Mouse (Mus musculus): Measurements from ENCODE around the gene Rgs9. TPM values are rescaled to one million over a fixed set of nuclear protein-coding genes. Genes with fewer than 3 reads are reported as not detected.
A peak's percentile ranks its signal among the peaks of the same experiment; 100 is the strongest.

The Rgs9 gene
- polyA plus RNA-seq, 1 experiment from 2014 or later = 3.0 TPM

GRCm38 (mm10) chr11:109266161-109266910 lies 31.6 kb downstream of the Rgs9 start:
- TF ChIP-seq CTCF (IDR thresholded peaks at IDR 0.05) (no peak), EP300 (IDR thresholded peaks at IDR 0.05) (no peak)
- ATAC-seq (no peak), DNase-seq (ENCODE audit: low spot score) (no peak)

DNA sequence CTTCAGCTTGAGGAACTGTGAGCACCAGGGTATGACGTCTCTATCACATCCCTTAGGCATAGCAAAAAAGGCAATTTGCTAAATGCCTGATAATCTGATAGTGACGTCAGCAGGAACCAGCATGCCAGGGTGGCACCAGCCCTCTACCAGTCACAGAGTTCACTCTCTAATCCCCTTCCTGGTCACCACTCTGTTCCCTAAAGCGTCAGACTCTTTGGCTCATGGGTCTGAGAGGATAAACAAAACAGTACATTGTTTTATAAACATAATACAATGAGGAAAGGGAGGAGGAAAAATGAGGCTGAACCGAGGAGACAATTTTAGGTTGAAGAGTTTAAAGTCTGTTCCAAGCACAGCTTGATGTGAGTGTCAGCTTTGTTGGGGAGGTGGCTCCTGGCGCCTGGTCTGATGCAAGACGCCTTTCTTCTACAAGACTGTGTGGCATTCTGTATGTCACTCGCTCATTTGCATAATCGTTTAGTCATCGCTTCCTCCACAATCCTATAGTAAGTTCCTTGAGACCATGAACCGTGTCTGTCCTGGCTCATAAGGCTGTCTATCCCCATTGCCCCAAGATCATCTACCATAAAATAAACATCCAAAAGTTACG lies 33.7 kb downstream of the Rgs9 start:
- Histone ChIP-seq H3K4me2 (replicated peaks; ENCODE audit: low read depth, low read length) (no peak overlapping the region), H3K9ac (replicated peaks; ENCODE audit: low read depth) (no peak overlapping the region), H3K4me1 (ENCODE audit: insufficient read depth, low read depth, low read length) (no peaks in the 10 kb centered on the region), H3K4me3 (ENCODE audit: low read depth, low read length) (no peak overlapping the region), H3K9me3 (ENCODE audit: low read length) (no peaks in the 10 kb centered on the region), H3K36me3 (ENCODE audit: insufficient read depth, low read length) (no peaks in the 10 kb centered on the region), H3K27ac (ENCODE audit: low read length) (no peak overlapping the region), H3K27me3 (replicated peaks; ENCODE audit: insufficient read depth, low read length) (no peaks in the 10 kb centered on the region)
- peak; percentile 93 for ATAC-seq
- TF ChIP-seq CTCF (IDR thresholded peaks at IDR 0.05) (no peak), EP300 (IDR thresholded peaks at IDR 0.05) (peak; percentile 85)
- WGBS = 53% methylated on average over 11 of the region's 11 CpGs
- DNase-seq (ENCODE audit: low spot score) = peak; percentile 75

More at GRCm38 (mm10) chr11:109266161-109266910, 31.6 kb downstream of the Rgs9 start:
- Histone ChIP-seq H3K27ac (ENCODE audit: low read length) (no peak overlapping the region), H3K4me3 (ENCODE audit: low read depth, low read length) (no peak overlapping the region), H3K9me3 (ENCODE audit: low read length) (no peaks in the 10 kb centered on the region), H3K36me3 (ENCODE audit: insufficient read depth, low read length) (no peaks in the 10 kb centered on the region), H3K4me1 (ENCODE audit: insufficient read depth, low read depth, low read length) (no peaks in the 10 kb centered on the region), H3K9ac (replicated peaks; ENCODE audit: low read depth) (no peak overlapping the region), H3K4me2 (replicated peaks; ENCODE audit: low read depth, low read length) (no peak overlapping the region), H3K27me3 (replicated peaks; ENCODE audit: insufficient read depth, low read length) (no peaks in the 10 kb centered on the region)
- 56% methylated on average over 12 of the region's 12 CpGs for WGBS

GRCm38 (mm10) chr11:109260561-109260960 lies 37.4 kb downstream of the Rgs9 start:
- H3K4me2 ChIP-seq (replicated peaks; ENCODE audit: low read depth, low read length) = no peak overlapping the region
- TF ChIP-seq EP300 (IDR thresholded peaks at IDR 0.05) = no peak
- TF ChIP-seq CTCF (IDR thresholded peaks at IDR 0.05) = no peak
- H3K9ac ChIP-seq (replicated peaks; ENCODE audit: low read depth) = no peak overlapping the region
- DNase-seq (ENCODE audit: low spot score) (no peak), ATAC-seq (no peak)
- H3K27ac ChIP-seq (ENCODE audit: low read length) = no peak overlapping the region
- H3K4me1 ChIP-seq (ENCODE audit: insufficient read depth, low read depth, low read length) = no peaks in the 10 kb centered on the region
- WGBS = 74% methylated on average over 7 of the region's 7 CpGs
- H3K9me3 ChIP-seq (ENCODE audit: low read length) = no peaks in the 10 kb centered on the region
- no peak overlapping the region for H3K4me3 ChIP-seq (ENCODE audit: low read depth, low read length)
- no peaks in the 10 kb centered on the region for H3K36me3 ChIP-seq (ENCODE audit: insufficient read depth, low read length)
- no peaks in the 10 kb centered on the region for H3K27me3 ChIP-seq (replicated peaks; ENCODE audit: insufficient read depth, low read length)

- DNase-seq (ENCODE audit: low spot score) (no peak), ATAC-seq (no peak)
- H3K4me1 ChIP-seq (ENCODE audit: insufficient read depth, low read depth, low read length) = no peaks in the 10 kb centered on the region
- no peak overlapping the region for H3K9ac ChIP-seq (replicated peaks; ENCODE audit: low read depth)
- H3K27ac ChIP-seq (ENCODE audit: low read length) = no peak overlapping the region
- WGBS = 76% methylated on average over 32 of the region's 32 CpGs
- no peaks in the 10 kb centered on the region for H3K27me3 ChIP-seq (replicated peaks; ENCODE audit: insufficient read depth, low read length)
- no peak overlapping the region for H3K4me2 ChIP-seq (replicated peaks; ENCODE audit: low read depth, low read length)
- no peaks in the 10 kb centered on the region for H3K9me3 ChIP-seq (ENCODE audit: low read length)
- no peaks in the 10 kb centered on the region for H3K36me3 ChIP-seq (ENCODE audit: insufficient read depth, low read length)
- no peak overlapping the region for H3K4me3 ChIP-seq (ENCODE audit: low read depth, low read length)
- TF ChIP-seq CTCF (IDR thresholded peaks at IDR 0.05) = no peak
- TF ChIP-seq EP300 (IDR thresholded peaks at IDR 0.05) = no peak
Measured at GRCm38 (mm10) chr11:109258941-109259910, 38.7 kb downstream of the Rgs9 start.

DNA sequence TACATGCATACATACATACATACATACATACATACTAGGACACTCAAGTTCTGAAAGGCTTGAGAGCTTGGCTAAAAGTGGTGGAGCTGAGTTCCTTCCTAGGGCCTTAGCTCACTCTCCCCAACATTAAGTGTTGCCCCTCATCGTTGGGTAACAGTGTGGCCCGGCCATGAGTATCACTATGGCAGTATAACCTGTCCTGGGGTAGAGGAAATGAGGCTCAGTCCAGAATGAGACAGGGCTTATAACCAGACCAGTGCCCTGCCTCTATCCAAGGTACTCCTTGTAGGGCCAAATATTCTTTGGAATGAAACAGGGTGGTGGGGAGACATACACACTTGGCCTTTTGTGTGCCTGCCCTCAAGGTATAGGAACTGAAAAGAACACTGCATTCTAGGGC lies 40.1 kb downstream of the Rgs9 start:
- TF ChIP-seq CTCF (IDR thresholded peaks at IDR 0.05) (no peak), EP300 (IDR thresholded peaks at IDR 0.05) (no peak)
- ATAC-seq (no peak), DNase-seq (ENCODE audit: low spot score) (no peak)
- H3K4me2 ChIP-seq (replicated peaks; ENCODE audit: low read depth, low read length) = no peak overlapping the region
- no peak overlapping the region for H3K27ac ChIP-seq (ENCODE audit: low read length)
- H3K9ac ChIP-seq (replicated peaks; ENCODE audit: low read depth) = no peak overlapping the region
- WGBS = 87% methylated on average over 2 of the region's 2 CpGs
- no peak overlapping the region for H3K4me3 ChIP-seq (ENCODE audit: low read depth, low read length)
- no peaks in the 10 kb centered on the region for H3K9me3 ChIP-seq (ENCODE audit: low read length)
- H3K36me3 ChIP-seq (ENCODE audit: insufficient read depth, low read length) = no peaks in the 10 kb centered on the region
- no peaks in the 10 kb centered on the region for H3K4me1 ChIP-seq (ENCODE audit: insufficient read depth, low read depth, low read length)
- no peaks in the 10 kb centered on the region for H3K27me3 ChIP-seq (replicated peaks; ENCODE audit: insufficient read depth, low read length)

- no peaks in the 10 kb centered on the region for H3K4me1 ChIP-seq (ENCODE audit: insufficient read depth, low read depth, low read length)
- TF ChIP-seq EP300 (IDR thresholded peaks at IDR 0.05) = no peak
- no peak for TF ChIP-seq CTCF (IDR thresholded peaks at IDR 0.05)
- no peak overlapping the region for H3K4me2 ChIP-seq (replicated peaks; ENCODE audit: low read depth, low read length)
- ATAC-seq (peak; percentile 46), DNase-seq (ENCODE audit: low spot score) (peak; percentile 60)
- no peak overlapping the region for H3K27ac ChIP-seq (ENCODE audit: low read length)
- no peaks in the 10 kb centered on the region for H3K9me3 ChIP-seq (ENCODE audit: low read length)
- H3K36me3 ChIP-seq (ENCODE audit: insufficient read depth, low read length) = no peaks in the 10 kb centered on the region
- H3K4me3 ChIP-seq (ENCODE audit: low read depth, low read length) = no peak overlapping the region
- 13% methylated on average over 4 of the region's 4 CpGs for WGBS
- H3K9ac ChIP-seq (replicated peaks; ENCODE audit: low read depth) = no peak overlapping the region
- H3K27me3 ChIP-seq (replicated peaks; ENCODE audit: insufficient read depth, low read length) = no peaks in the 10 kb centered on the region
Measured at GRCm38 (mm10) chr11:109255022-109255421, 42.9 kb downstream of the Rgs9 start.

Measured in lung, postnatal 0 days (tissue).